Mouse (Mus musculus): ENCODE results near the gene Zfp493.
A peak's percentile ranks its signal among the peaks of the same experiment; 100 is the strongest.
"Not testable (repeated sequence)": the region's sequence is repeated elsewhere in the genome, so short reads cannot be mapped to it uniquely, and the experiment has no call there.

Zfp493 gene

DNA sequence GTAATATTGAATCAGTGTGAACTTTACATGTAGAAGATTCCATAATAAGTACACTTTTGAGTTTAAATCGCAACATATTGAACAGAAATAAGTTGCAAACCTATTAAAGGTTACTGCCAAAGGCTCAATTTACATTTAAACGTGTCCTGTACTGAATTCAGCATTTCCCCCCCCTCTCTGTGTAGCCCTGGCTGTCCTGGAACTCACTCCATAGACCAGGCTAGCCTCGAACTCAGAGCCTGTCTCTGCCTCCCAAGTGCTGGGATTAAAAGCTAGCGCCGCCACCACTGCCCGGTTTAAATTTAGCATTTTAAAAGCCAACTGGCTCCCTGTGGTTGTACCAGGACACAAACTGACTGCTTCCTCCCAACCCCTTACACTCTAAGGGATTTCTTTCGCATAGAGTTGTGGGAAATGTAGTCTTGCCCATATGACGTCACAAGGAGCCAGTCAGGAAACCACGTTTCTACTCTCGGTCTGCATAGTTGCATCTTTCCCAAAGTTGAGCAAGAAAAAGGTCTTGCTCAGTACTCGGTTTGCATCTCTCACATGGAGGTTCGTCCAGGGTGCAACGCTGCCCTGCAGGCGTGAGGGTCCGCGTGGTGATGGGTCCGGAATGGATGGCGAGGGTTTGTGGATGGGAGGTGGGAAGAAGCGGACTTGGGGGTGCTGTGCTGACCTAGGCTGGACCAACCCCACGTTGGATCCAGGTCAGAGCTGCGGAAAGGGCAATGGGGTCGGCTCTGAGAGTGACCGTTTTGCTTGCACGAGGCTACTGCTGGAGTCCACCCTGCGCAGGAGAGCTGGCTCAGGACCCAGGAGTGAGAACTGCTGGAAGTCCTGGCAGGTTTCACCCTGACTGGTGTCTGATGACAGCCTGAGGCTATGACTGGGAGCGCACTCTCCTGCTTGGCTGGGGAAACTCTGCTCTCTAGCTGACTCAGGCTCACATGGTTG, at the start of gene Zfp493:
Gene Zfp493, plus strand, starts transcription at position 429 of the 957 bp plus-strand sequence.
- DNase-seq (ENCODE audit: low spot score in 2 of 2) = peak; percentile 61 to 62

DNA sequence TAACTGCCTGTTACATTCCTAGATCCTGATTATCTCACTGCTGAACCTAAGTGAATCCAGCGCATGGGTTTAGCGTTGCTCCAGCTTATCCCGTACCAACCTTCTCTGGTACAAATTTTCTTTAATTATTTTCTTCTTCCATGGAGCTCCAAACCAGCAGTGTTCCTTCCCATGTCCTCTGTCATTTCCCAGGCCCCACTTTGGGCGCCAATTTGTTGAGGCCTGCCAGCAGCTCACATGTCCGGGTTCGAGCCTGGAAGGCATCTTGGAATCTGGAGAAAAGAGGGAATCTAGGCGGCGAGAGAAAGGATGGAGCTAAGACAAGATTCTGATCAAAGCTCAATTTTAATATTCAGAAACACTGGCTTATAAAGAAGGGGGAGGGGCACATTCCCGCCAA, 45.1 kb upstream of the Zfp493 start:
- not testable (repeated sequence) for DNase-seq (ENCODE audit: low spot score in 2 of 2)

DNA sequence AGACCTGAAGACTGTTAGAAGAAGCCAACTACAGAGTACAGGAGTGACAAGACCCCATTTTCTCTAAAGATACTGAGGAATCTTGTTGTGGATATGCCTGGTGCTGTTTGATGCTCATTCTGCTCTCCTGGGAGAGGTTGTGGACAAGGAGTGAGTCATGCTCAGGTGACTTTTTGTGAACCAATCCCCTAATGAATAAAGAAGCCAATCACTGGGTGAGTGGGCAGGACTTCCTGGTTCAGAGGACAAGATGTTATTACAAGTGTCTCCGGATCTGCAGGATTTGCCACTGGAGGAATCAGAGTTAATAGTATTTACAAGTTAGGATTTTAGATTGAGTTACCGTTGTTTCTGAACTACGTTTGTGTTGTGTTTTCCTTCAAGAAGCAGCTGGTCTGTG, 36.6 kb upstream of the Zfp493 start:
- no peak for DNase-seq (ENCODE audit: low spot score in 2 of 2)

DNA sequence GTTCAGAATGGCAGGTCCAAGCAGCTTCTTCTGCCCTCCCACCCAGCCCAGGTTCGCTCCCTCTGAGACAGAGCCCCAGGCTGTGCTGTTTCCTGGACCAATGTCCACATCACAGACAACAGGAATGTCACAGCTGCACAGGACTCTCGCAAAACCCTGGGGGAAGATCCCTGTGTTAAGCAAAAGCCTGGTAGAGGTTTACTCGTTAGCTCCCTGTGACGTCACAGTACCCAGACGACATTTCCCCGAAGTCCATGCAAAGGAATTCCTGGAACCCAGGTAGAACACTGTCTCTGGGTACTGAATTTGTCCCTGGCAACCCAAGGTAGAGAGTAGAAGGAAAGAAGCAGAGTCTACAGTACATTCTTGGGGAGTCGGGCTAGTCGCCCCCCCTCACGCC, 35.6 kb upstream of the Zfp493 start:
- no peak for DNase-seq (ENCODE audit: low spot score in 2 of 2)

DNA sequence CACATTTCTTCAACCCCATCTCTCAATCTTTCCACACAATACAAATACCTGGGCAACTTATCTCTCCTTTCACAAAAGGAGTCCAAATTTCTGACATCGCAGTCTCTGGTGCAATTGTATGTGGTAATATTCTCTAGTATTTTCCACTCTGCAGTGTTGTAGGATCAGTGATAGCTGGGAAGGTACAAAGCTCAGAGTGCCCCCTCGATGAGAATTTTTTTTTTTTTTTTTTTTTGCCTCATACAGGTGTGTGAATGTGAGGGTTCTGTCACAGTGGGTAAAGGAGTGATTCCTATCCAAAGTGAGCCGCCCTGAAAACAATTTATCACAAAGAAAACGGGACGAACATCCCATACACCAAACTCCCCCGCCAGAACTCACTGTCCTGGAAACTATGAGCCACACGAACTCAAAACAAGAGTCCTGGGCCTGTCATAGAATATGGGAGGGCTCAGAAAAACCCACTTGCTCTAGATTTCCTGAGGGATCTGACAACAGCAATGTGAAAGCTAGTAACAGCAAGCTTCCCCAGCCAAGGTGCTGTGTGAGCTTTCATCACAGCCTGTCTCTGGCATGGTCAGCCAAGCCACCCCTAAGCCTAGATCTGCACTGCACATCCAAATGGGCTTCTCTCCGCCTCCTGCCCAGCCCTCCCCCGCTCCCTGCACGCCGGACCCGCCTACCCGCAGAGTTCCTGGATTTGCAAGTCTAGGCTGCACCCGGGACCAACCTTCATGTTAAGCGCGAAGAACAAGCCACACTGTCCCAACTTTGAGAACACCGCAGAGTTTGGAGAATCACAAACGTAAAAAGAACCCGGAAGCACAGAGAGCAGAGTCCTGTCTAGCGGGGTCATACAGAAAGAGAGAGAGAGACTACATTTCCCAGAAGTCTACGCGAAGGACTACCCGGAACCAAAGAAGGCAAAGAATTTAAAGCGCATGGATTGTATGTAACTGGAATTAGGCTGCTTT, 24.9 kb upstream of the Zfp493 start, which contains the start of gene Zfp85:
Gene Zfp85, minus strand, starts transcription at position 896 of the 974 bp plus-strand sequence.
- DNase-seq (ENCODE audit: low spot score in 2 of 2) = peak; percentile 53 to 64

DNA sequence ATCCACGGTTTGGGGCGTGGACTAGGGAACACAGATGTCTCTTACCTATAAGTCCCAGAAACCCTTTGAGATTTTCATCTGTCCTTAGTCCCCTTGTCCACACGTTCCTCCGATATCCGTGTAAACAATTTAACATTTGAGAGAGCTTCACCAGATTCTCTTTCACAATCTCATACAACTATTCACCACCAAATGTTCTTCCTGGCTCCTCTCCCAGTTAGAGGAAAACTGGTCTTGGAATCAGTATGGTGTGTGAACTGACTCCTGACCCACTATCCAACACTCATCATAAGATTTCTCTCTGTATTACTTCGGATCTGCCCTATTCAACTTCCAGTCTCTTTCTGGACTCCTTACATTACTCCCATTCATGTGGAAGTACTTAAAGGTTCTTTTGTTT, 23.7 kb upstream of the Zfp493 start:
- DNase-seq (ENCODE audit: low spot score in 2 of 2) = no peak

DNA sequence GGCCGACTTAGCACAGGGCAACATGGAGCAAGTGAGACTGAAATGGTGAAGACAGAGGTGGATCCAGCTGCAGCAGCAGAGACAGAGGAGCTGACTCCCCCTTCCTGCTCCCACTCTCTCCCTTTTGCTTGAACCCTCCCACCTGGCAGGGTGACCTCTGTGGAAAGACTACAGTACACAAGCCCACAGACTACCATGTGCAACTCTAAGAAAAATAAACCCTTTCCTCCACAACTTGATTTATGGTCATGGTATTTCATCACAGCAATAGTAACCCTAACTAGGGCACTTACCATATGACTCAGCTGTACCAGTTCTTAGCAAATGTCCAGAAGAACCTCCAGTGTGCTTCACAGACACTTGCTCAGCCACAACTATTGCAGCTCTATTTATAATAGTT, 19.5 kb upstream of the Zfp493 start:
- no peak for DNase-seq (ENCODE audit: low spot score in 2 of 2)

DNA sequence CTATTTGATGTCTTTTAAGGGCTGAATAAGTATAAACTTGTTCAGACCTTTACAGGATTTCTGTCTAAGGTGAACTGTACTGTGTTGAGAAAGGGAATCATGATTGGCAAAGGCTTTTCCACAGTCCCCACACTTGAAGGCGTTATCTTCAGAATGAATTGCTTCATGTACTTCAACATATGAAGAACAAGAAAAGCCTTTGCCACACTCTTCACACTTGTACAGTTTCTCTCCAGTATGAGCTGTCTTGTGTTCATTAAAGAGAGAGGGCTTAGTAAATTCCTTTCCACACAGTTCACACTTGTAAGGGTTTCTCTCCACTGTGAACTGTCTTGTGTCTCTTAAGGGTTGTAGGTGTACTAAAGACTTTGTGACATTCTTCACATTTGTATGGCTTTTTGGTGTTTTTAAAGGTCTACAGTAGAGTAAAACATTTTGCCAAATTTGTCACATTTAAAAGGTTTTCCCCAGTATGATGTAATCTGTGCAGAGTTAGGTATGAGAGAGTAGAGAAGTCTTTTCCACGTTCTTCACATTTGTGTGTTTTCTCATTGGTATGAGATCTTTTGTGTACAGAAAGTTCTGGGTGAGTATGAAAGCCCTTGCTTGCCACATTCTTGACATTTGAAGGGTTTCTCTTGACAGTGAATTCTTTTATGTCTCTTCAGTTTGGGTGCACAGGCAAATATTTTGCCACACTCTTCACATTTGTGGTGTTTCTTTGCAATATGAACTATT, 16.3 kb upstream of the Zfp493 start:
- DNase-seq (ENCODE audit: low spot score in 2 of 2) = no peak

DNA sequence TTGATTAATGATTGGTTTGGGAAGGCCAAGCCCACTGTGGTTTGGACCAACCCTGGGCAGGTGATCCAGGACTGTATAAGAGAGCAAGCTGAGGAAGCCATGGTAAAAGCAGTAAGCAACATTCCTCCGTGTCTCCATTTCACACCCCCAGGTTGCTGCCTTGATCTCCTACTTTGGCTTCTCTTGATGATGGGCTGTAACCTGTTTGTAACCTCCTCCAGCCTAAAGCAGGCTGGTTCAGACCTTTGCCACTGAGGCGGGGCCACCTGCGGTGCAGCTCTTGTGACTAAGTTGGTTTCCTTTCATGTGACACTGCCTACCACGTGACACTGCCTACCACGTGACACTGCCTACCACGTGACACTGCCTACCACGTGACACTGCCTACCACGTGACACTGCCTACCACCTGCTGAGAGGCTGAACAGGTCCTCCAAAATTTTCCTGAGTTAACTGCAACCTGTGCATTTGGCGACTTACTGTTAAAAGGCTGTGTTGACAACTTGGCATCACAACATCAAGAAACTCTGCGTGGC, 12.5 kb downstream of the Zfp493 start:
- no peak for DNase-seq (ENCODE audit: low spot score in 2 of 2)

DNA sequence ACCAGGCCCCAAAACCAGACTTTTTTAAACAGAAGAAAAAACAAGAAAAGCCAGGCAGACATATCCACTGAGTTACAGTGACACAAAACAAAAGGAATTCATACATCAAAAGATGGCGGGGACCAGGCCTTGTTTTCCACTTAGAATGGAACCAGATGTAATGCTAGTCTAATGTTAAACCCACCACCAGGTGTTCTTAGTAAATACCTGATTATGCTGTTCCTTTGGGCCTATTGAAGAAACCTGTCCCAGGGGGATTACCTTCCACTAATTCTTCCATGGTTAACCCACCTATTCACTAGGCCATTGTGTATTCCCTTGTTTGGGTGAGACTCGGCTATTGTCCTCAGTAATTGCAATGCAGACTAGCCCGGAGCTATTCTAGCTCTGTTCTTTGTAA, 19.1 kb downstream of the Zfp493 start:
- DNase-seq (ENCODE audit: low spot score in 2 of 2) = no peak

DNA sequence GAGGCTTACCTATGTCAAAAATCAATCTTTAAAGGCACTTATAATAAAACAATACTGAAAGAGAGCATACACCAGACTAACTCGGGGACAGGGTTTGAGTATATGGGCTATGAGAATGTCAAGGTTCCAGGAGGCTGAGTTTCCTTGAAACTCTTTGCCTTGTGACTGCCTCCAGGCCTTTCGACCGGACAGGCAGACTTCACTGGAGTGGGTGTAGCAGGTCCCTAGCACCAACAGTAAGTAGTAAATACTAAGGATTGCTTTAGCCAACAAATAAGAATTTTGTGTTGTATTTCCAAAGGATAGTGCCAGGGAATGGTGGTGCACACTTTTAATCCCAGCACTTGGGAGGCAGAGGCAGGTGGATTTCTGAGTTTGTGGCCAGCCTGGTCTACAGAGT, 19.7 kb downstream of the Zfp493 start:
- not testable (repeated sequence) for DNase-seq (ENCODE audit: low spot score in 2 of 2)

DNA sequence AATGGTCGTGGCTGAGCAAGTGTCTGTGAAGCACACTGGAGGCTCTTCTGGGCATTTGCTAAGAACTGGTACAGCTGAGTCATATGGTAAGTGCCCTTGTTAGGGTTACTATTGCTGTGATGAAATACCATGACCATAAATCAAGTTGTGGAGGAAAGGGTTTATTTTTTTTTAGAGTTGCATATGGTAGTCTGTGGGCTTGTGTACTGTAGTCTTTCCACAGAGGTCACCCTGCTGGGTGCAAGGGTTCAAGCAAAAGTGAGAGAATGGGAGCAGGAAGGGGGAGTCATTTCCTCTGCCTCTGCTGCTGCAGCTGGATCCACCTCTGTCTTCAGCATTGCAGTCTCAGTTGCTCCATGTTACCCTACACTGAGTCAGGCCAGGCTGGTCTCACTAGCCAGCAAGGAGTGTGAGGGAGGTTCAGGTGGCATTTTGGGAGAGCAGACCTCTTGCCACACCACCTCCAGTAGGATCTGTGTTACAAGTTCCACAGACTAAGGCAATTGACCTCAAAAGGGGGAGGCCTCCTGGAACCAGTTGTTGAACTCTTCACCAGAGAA, 32.2 kb downstream of the Zfp493 start:
- DNase-seq (ENCODE audit: low spot score in 2 of 2) = no peak

DNA sequence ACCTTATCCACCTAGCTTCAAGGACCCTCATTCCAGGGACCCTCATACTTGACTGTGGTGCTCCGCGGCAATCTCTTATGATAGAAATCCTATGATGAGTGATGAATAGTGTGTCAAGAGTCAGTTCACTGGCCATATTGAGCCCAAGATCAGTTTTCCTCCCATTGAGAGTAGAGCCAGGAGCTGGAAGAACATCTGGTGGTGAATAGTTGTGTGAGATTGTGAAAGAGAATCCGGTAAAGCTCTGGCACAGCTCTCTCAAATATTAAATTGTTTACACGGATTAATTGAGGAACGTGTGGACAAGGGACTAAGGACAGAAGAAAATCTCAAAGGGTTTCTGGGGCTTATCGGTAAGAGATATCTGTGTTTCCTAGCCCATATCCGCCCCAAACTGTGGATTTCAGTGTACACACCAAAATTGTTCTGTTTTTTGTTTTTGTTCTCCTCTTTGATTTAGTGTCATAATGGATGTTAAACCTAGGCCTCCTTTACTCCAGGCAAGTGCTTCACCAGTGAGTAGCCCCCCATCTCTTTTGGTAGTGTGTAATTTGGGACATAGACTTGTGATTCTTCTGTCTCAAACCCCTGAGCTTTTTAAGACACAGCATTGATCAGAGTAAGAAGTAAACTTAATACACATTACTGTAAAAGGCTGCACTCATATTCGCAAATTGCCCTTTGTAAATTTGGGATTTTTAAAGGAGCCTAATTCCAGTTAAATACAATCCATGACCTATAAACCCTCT, 33.6 kb downstream of the Zfp493 start:
- DNase-seq (ENCODE audit: low spot score in 2 of 2) = no peak

DNA sequence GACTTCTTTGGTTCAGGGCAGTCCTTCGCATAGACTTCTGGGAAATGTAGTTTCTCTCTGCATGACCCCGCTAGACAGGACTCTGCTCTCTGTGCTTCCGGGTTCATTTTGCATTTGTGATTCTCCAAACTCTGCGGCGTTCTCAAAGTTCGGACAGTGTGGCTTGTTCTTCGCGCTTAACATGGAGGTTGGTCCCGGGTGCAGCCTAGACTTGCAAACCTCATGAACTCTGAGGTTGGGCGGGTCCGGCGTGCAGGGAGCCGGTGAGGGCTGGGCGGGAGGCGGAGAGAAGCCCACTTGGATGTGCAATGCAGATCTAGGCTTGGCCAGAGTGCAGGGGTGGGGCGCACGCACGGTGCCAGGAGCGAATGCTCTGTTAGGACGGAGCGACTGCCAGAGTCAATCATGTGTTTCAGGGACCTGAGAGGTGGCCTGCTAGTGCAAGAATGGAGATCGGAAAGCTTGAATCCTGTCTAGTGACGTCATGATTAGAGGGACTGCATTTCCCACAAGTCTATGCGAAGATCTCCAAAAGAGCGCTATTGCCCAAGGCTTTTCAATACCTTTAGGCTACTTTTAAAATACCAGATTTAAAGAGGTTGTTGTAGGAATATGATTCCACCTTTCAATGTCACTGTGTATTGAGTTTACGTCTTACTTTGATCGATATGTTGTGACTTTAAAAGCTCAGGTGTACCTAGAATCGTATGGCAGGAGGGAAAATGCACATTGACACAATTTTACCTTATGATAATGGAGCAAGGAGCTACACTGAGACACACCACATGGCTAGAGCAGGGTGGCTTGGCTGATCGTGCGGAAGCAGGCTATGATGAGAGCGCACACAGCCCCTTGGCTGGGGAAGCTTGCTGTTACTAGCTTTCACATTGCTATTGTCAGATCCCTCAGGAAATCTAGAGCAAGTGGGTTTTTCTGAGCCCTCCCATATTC, 34.5 kb downstream of the Zfp493 start, which contains the start of gene Zfp273:
Gene Zfp273, plus strand, starts transcription at position 31 of the 951 bp plus-strand sequence.
- DNase-seq (ENCODE audit: low spot score in 2 of 2) = peak; percentile 65 to 85

DNA sequence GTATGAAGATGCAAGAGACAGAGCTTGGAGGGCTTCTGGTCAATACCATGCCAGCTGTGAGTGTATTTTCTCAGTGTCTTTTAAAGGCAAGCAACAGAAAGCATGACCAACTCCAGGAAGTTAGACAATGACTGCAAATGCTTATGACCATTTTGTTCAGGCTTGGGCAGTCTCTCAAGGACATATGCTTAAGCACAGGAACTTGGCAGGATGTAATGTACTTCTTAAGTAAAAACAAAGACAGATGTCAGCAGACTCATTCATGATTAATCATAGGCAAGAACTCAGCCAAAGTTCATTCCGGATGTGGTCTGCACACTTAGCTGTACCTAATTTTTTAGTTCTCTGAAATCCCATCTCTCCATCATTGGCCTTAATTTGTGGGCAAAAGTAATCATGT, 39.1 kb downstream of the Zfp493 start:
- DNase-seq (ENCODE audit: low spot score in 2 of 2) = no peak

DNA sequence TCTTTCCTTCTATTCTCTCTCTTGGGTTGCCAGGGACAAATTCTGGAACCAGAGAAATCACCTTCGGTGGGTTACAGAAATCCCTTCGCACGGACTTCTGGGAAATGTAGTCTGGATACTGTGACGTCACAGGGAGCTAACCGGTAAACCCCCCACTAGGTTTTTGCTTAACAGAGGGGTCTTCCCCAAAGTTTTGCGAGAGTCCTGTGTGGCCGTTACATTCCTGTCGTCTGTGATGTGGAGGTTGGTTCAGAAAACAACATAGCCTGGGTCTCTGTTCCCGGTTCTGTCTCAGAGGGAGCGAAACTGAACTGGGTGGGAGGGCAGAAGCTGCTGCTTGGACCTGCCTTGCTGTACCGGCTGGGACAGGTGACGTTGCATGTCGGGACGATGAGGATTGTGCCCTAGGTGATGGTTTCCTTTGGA, 51.4 kb downstream of the Zfp493 start, which contains the start of gene Gm10037:
Gene Gm10037, plus strand, starts transcription at position 196 of the 426 bp plus-strand sequence.
- peak; percentile 12 to 58 for DNase-seq (ENCODE audit: low spot score in 2 of 2)

DNA sequence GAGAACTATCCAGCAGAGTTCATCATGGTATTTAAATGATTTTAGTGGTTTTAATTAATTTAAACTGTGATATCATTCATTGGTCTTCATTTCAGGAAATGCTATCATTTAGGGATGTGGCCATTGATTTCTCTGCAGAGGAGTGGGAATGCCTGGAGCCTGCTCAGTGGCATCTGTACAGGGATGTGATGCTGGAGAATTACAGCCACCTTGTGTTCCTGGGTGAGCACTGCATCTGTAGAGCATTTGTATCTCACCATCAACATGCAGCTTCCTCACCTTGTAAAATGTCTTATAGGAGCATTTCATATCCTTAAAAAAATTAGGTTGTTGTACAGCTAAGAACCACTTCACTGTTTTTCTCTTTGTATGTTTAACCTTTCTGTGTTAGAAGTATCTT, 53.6 kb downstream of the Zfp493 start:
- not testable (repeated sequence) for DNase-seq (ENCODE audit: low spot score in 2 of 2)

Data from urinary bladder, adult 18-20 months (tissue).